Mouse (Mus musculus) gastrocnemius, adult 2 months (tissue): ENCODE results near the gene Ormdl1. TPM values are rescaled to one million over a fixed set of nuclear protein-coding genes. Genes with fewer than 3 reads are reported as not detected.
"Not testable (repeated sequence)": the region's sequence is repeated elsewhere in the genome, so short reads cannot be mapped to it uniquely, and the experiment has no call there.

Experiments
- DNase-seq: peaks from one replicate; pipeline ENCODE4 v3.0.0; 2022
- H3K27ac ChIP-seq: fragments of 200-600 bp; 2 replicates; pipeline ENCODE4 v1.8.1; 2022; ENCODE audit warnings: mild to moderate bottlenecking
- H3K4me3 ChIP-seq: fragments of 200-600 bp; 2 replicates; pipeline ENCODE4 v1.8.1; 2022; ENCODE audit warnings: mild to moderate bottlenecking, moderate library complexity
- CTCF ChIP-seq: fragments of 200-600 bp; IDR thresholded peaks from 2 replicates; pipeline ENCODE4 v1.8.1; 2022; ENCODE audit warnings: antibody characterized with exemption, mild to moderate bottlenecking, moderate library complexity
- intact Hi-C: fragments of 180-260 bp; cut with DNase I; formaldehyde crosslinking; loops from one replicate; pipeline ENCODE4 v1.15.1; 2025
- total RNA-seq, 2 experiments: library from RNA; stranded (reverse); gene quantifications; 2 replicates each; pipeline ENCODE4 v1.2.3; 2021

The Ormdl1 gene
- total RNA-seq, 2 experiments from 2014 or later: 5.8 to 8.9 TPM

GRCm38 (mm10) chr1:53324827-53325494 is 28.1 kb downstream of the Ormdl1 start:
- no peak for DNase-seq
- Histone ChIP-seq H3K4me3 (no peak overlapping the region), H3K27ac (no peak overlapping the region)
- no peak for TF ChIP-seq CTCF
- intact Hi-C loops: no loop called here

- intact Hi-C loops, H3K27ac ChIP-seq, DNase-seq: not testable (repeated sequence)
These were observed 36.6 kb downstream of the Ormdl1 start for GRCm38 (mm10) chr1:53333527-53333926.

GRCm38 (mm10) chr1:53335465-53335864 is 38.6 kb downstream of the Ormdl1 start:
- intact Hi-C loops: no loop called here
- TF ChIP-seq CTCF: no peak
- no peak overlapping the region for H3K27ac ChIP-seq
- no peak for DNase-seq
- H3K4me3 ChIP-seq: no peak overlapping the region

More at GRCm38 (mm10) chr1:53333527-53333926, 36.6 kb downstream of the Ormdl1 start:
- H3K4me3 ChIP-seq: not testable (repeated sequence)

- intact Hi-C loops, H3K4me3 ChIP-seq, H3K27ac ChIP-seq, DNase-seq: not testable (repeated sequence)
These were observed 40.5 kb downstream of the Ormdl1 start for GRCm38 (mm10) chr1:53337403-53337802.

DNA sequence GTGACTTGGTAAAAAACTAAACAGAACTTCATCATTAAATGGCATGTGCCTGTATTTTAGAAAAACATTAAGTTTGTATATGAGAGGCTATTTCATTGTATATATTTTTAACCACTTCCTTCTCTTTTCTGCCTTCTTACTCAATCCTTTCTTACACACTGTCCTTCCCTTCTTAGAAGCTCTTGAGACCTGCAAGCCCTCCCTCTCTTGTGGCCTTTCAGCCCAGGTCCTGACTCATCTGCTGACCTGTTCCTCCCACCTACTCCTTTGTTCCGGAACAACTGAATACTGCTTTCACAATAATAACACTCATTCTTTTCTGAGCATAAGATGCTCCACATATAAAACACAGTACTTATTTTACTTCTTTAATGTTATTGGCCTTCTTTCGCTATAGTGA is 44.2 kb downstream of the Ormdl1 start:
- TF ChIP-seq CTCF: no peak
- H3K4me3 ChIP-seq: no peak overlapping the region
- intact Hi-C loops: no loop called here
- H3K27ac ChIP-seq: no peak overlapping the region
- no peak for DNase-seq

DNA sequence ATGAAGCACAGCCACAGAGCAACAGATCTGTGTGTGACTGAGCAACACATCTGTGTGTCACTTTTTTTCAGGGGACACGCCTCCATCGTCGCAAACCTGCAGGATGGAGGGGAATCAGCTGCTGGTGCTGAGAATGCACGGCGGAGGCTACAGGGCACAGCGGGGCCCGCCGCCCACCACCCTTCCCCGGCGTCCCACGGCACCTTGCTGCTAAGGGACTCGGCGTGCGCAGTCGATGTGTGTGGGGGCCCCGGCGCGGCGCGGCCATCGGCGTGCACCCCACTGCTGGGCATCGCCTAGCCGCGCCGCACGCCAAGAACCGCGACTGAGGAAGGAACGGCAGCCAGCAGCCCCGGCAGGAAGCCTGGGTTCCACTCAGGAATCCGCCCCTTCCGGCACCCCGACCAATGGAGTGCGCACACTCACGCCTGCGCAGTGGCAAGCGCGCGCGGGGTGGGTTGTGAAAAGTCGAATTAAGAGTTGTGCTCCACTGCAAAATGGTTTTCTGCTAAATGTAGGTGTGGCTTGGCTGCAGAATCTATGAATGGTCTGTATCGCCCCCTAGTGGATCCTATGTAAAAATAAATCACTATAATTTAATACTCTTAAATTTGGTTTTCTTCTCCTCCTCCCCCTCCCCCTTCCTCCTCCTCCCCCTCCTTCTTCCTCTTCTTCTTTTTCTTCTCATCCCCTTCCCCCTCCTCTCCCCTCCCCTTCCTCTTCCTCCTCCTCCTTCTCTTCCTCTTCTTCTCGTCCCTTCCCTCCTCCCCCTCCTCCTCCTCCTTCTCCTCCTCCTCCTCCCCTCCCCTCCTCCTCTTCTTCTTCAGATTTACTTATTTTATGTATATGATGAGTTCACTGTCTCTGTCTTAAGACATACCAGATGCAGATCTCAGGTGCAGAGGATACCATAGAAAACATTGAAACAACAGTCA is 55.7 kb downstream of the Ormdl1 start, which contains the start of the genes Asdurf, Gm28551 and Asnsd1:
Gene Asdurf, minus strand, starts transcription at position 293 of the 935 bp plus-strand sequence.
Gene Gm28551, minus strand, starts transcription at position 341 of the 935 bp plus-strand sequence.
Gene Asnsd1, minus strand, starts transcription at position 426 of the 935 bp plus-strand sequence.
- peak within 1 kb of the TSS; percentile 76 for H3K4me3 ChIP-seq
- peak; percentile 97 for DNase-seq
- intact Hi-C loops: loop anchor here (5.0 kb wide), 2 partner anchors 40 to 300 kb away; partner anchors contain the start of gene Osgepl1
- H3K27ac ChIP-seq: peak within 1 kb of the TSS; percentile 88
- peak; percentile 61 for TF ChIP-seq CTCF

DNA sequence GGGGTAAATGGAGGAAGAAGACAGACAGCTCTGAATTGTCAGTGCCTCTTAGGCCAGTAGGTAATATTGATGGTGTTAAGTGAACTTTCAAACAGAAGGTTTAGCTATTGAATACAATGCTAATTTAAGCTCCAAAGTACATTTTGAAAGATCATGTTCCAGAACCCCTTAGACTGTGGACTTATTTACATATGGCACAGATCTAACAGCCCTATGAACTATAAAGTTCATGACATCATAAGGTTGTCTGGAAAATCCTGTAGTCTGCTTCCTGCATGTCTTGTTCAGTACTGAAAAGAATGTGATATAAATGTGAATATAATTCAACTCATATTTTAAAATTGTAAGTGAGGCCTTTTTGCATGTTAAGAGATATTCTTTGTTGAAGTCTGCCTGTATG is 62.1 kb downstream of the Ormdl1 start:
- no peak overlapping the region for H3K27ac ChIP-seq
- DNase-seq: no peak
- TF ChIP-seq CTCF: no peak
- intact Hi-C loops: no loop called here
- H3K4me3 ChIP-seq: no peak overlapping the region

Other genes with a start within 250 kb of the Ormdl1 start
- 10 to 100 TPM; 34.7 to 67.0 TPM for gene Mstn, start 235.5 kb upstream of the Ormdl1 start, total RNA-seq
- gene 1700019A02Rik, start 109.5 kb upstream of the Ormdl1 start, total RNA-seq: not detected
- 1 to 10 TPM; 4.4 to 4.9 TPM for gene Pms1, start 77 bp upstream of the Ormdl1 start, total RNA-seq
- gene Gm28778, start within 50 bp of the Ormdl1 start, total RNA-seq: under 1 TPM in 1 of 2 experiments, not detected in 1; 0.92 TPM
- gene Osgepl1, start 16.5 kb downstream of the Ormdl1 start, total RNA-seq: 10 to 100 TPM; 22.4 to 33.2 TPM
- 10 to 100 TPM; 11.9 to 14.2 TPM for gene Asdurf, start 55.5 kb downstream of the Ormdl1 start, total RNA-seq
- gene Gm28551, start 55.6 kb downstream of the Ormdl1 start, total RNA-seq: under 1 TPM in 1 of 2 experiments, not detected in 1; 0.41 TPM
- 10 to 100 TPM; 65.2 to 68.0 TPM for gene Asnsd1, start 55.7 kb downstream of the Ormdl1 start, total RNA-seq